7 mouse cellular contexts compared by ENCODE assay signal in genomic region chr2:174472407-174472806, GRCm38 (mm10). TPM values are rescaled to one million over a fixed set of nuclear protein-coding genes. Genes with fewer than 3 reads are reported as not detected.
DNase-seq lines count a peak whose midpoint lies in the region; ATAC-seq and TF ChIP-seq lines count a peak whose summit lies in the region.

No protein-coding gene starts in this region.

- no peaks in the 10 kb centered on the region for H3K36me3 ChIP-seq in lung, postnatal 0 days (ENCODE audit: insufficient read depth, low read length)
- peaks cover 26% of the 10 kb centered on the region for H3K36me3 ChIP-seq in embryonic facial prominence, embryonic 13.5 days
- no peaks in the 10 kb centered on the region for H3K36me3 ChIP-seq in hindbrain, postnatal 0 days (ENCODE audit: insufficient read depth, low read length)
- H3K36me3 ChIP-seq in midbrain, embryonic 15.5 days (replicated peaks) = no peaks in the 10 kb centered on the region

- H3K4me1 ChIP-seq in lung, postnatal 0 days (ENCODE audit: insufficient read depth, low read depth, low read length) = peaks cover 6% of the 10 kb centered on the region; the same call in 1 of the 2 replicates
- peaks cover 21% of the 10 kb centered on the region for H3K4me1 ChIP-seq in embryonic facial prominence, embryonic 13.5 days
- no peaks in the 10 kb centered on the region for H3K4me1 ChIP-seq in hindbrain, postnatal 0 days (ENCODE audit: insufficient read depth, low read length)
- peaks cover 12% of the 10 kb centered on the region for H3K4me1 ChIP-seq in midbrain, embryonic 15.5 days

- peak overlapping the region; percentile 79 for H3K9ac ChIP-seq in lung, postnatal 0 days (replicated peaks; ENCODE audit: low read depth)
- H3K9ac ChIP-seq in embryonic facial prominence, embryonic 13.5 days = peak overlapping the region; percentile 82
- H3K9ac ChIP-seq in hindbrain, postnatal 0 days (replicated peaks; ENCODE audit: low read length) = peak overlapping the region; percentile 59
- H3K9ac ChIP-seq in midbrain, embryonic 15.5 days = peak overlapping the region; percentile 68

- 7% methylated on average over 30 of the region's 30 CpGs for WGBS in lung, postnatal 0 days
- 7% methylated on average over 30 of the region's 30 CpGs for WGBS in embryonic facial prominence, embryonic 13.5 days
- 10% methylated on average over 27 of the region's 30 CpGs for WGBS in hindbrain, postnatal 0 days
- 7% methylated on average over 30 of the region's 30 CpGs for WGBS in midbrain, embryonic 15.5 days

- no peak for TF ChIP-seq CTCF in lung, postnatal 0 days (IDR thresholded peaks at IDR 0.05)
- TF ChIP-seq CTCF in hindbrain, postnatal 0 days (IDR thresholded peaks at IDR 0.05; ENCODE audit: low read depth) = no peak

- ATAC-seq in lung, postnatal 0 days = peak; percentile 25
- no peak for ATAC-seq in embryonic facial prominence, embryonic 13.5 days (ENCODE audit: insufficient number of reproducible peaks, insufficient read depth, low FRiP score, low TSS enrichment, low read depth)
- ATAC-seq in hindbrain, postnatal 0 days = no peak; the same call in 1 of the 2 replicates
- ATAC-seq in midbrain, embryonic 15.5 days (replicated peaks) = peak; percentile 55

- TF ChIP-seq EP300 in lung, postnatal 0 days (IDR thresholded peaks at IDR 0.05) = no peak

- no peaks in the 10 kb centered on the region for H3K9me3 ChIP-seq in lung, postnatal 0 days (ENCODE audit: low read length)
- H3K9me3 ChIP-seq in embryonic facial prominence, embryonic 13.5 days = no peaks in the 10 kb centered on the region
- no peaks in the 10 kb centered on the region for H3K9me3 ChIP-seq in hindbrain, postnatal 0 days (ENCODE audit: low read length)
- no peaks in the 10 kb centered on the region for H3K9me3 ChIP-seq in midbrain, embryonic 15.5 days

- H3K27ac ChIP-seq in lung, postnatal 0 days (ENCODE audit: low read length) = peak overlapping the region; percentile 88
- peak overlapping the region; percentile 35; the same call in 1 of the 2 replicates for H3K27ac ChIP-seq in embryonic facial prominence, embryonic 13.5 days
- H3K27ac ChIP-seq in hindbrain, postnatal 0 days = peak overlapping the region; percentile 67; the same call in 1 of the 2 replicates
- H3K27ac ChIP-seq in midbrain, embryonic 15.5 days = peak overlapping the region; percentile 42; the same call in 1 of the 2 replicates

- H3K4me3 ChIP-seq in lung, postnatal 0 days (ENCODE audit: low read depth, low read length) = peak overlapping the region; percentile 68
- peak overlapping the region; percentile 67 for H3K4me3 ChIP-seq in embryonic facial prominence, embryonic 13.5 days
- peak overlapping the region; percentile 71 for H3K4me3 ChIP-seq in hindbrain, postnatal 0 days (ENCODE audit: low read length)
- H3K4me3 ChIP-seq in midbrain, embryonic 15.5 days = peak overlapping the region; percentile 81

- DNase-seq in lung, postnatal 0 days (ENCODE audit: low spot score) = no peak
- DNase-seq in lung, postnatal 14 days = no peak
- no peak for DNase-seq in hindbrain, postnatal 0 days (ENCODE audit: low spot score)
- DNase-seq in adrenal gland, postnatal 14 days = no peak
- DNase-seq in layer of hippocampus, adult 18-20 months (ENCODE audit: low spot score in 2 of 2) = no peak

- H3K4me2 ChIP-seq in lung, postnatal 0 days (replicated peaks; ENCODE audit: low read depth, low read length) = peak overlapping the region; percentile 79
- H3K4me2 ChIP-seq in embryonic facial prominence, embryonic 13.5 days = peak overlapping the region; percentile 76
- H3K4me2 ChIP-seq in hindbrain, postnatal 0 days (ENCODE audit: low read depth, low read length) = peak overlapping the region; percentile 56
- peak overlapping the region; percentile 82 for H3K4me2 ChIP-seq in midbrain, embryonic 15.5 days

- H3K27me3 ChIP-seq in lung, postnatal 0 days (replicated peaks; ENCODE audit: insufficient read depth, low read length) = no peaks in the 10 kb centered on the region
- no peaks in the 10 kb centered on the region for H3K27me3 ChIP-seq in embryonic facial prominence, embryonic 13.5 days
- no peaks in the 10 kb centered on the region for H3K27me3 ChIP-seq in hindbrain, postnatal 0 days (ENCODE audit: insufficient read depth, low read length)
- H3K27me3 ChIP-seq in midbrain, embryonic 15.5 days (replicated peaks) = no peaks in the 10 kb centered on the region

RNA-seq across cellular contexts. Expression of gene Prelid3b, which starts 0.5 kb away (rescaled TPM):
- 64.9 and 68.9 TPM in 2 replicates for polyA plus RNA-seq in lung, postnatal 0 days (2015; fragmentation: Nextera tagmentation; extraction: Ambion mirVana)
- polyA plus RNA-seq in embryonic facial prominence, embryonic 13.5 days (2015; fragmentation: Nextera tagmentation; extraction: Ambion mirVana) = 108 TPM in 2 replicates
- total RNA-seq in hindbrain, postnatal 0 days (2014; rRNA removed) = 50.0 and 50.9 TPM in 2 replicates
- 90.5 and 91.9 TPM in 2 replicates for polyA plus RNA-seq in hindbrain, postnatal 0 days (2015; fragmentation: Nextera tagmentation; extraction: Ambion mirVana)
- 108 and 113 TPM in 2 replicates for polyA plus RNA-seq in midbrain, embryonic 15.5 days (2015; fragmentation: Nextera tagmentation; extraction: Ambion mirVana)
- total RNA-seq in adrenal gland, postnatal 14 days (2021) = 177 and 185 TPM in 2 replicates
- total RNA-seq in layer of hippocampus, adult 18-20 months (2021) = 10 to 100 TPM; 45.2 to 46.3 TPM

RNA-seq across cellular contexts. Expression of gene Atp5e, which starts 8.5 kb away (rescaled TPM):
- polyA plus RNA-seq in lung, postnatal 0 days (2015; fragmentation: Nextera tagmentation; extraction: Ambion mirVana) = 591 and 652 TPM in 2 replicates
- polyA plus RNA-seq in embryonic facial prominence, embryonic 13.5 days (2015; fragmentation: Nextera tagmentation; extraction: Ambion mirVana) = 779 and 911 TPM in 2 replicates
- 397 and 488 TPM in 2 replicates for total RNA-seq in hindbrain, postnatal 0 days (2014; rRNA removed)
- polyA plus RNA-seq in hindbrain, postnatal 0 days (2015; fragmentation: Nextera tagmentation; extraction: Ambion mirVana) = 925 and 953 TPM in 2 replicates
- polyA plus RNA-seq in midbrain, embryonic 15.5 days (2015; fragmentation: Nextera tagmentation; extraction: Ambion mirVana) = 656 and 712 TPM in 2 replicates
- 463 and 499 TPM in 2 replicates for total RNA-seq in adrenal gland, postnatal 14 days (2021)
- 100 to 1,000 TPM; 285 to 290 TPM for total RNA-seq in layer of hippocampus, adult 18-20 months (2021)

RNA-seq across cellular contexts. Expression of gene Tubb1, which starts 21.9 kb away (rescaled TPM):
- polyA plus RNA-seq in lung, postnatal 0 days (2015; fragmentation: Nextera tagmentation; extraction: Ambion mirVana) = 10.5 and 11.3 TPM in 2 replicates
- polyA plus RNA-seq in embryonic facial prominence, embryonic 13.5 days (2015; fragmentation: Nextera tagmentation; extraction: Ambion mirVana) = 3.1 and 3.3 TPM in 2 replicates
- 1.0 TPM in 1 of 2 replicates, not detected in the other for total RNA-seq in hindbrain, postnatal 0 days (2014; rRNA removed)
- 0.13 TPM in 1 of 2 replicates, not detected in the other for polyA plus RNA-seq in hindbrain, postnatal 0 days (2015; fragmentation: Nextera tagmentation; extraction: Ambion mirVana)
- 0.50 and 0.79 TPM in 2 replicates for polyA plus RNA-seq in midbrain, embryonic 15.5 days (2015; fragmentation: Nextera tagmentation; extraction: Ambion mirVana)
- 1.0 and 2.7 TPM in 2 replicates for total RNA-seq in adrenal gland, postnatal 14 days (2021)
- total RNA-seq in layer of hippocampus, adult 18-20 months (2021) = not detected

RNA-seq across cellular contexts. Expression of gene Ctsz, which starts 33.6 kb away (rescaled TPM):
- polyA plus RNA-seq in lung, postnatal 0 days (2015; fragmentation: Nextera tagmentation; extraction: Ambion mirVana) = 208 and 222 TPM in 2 replicates
- polyA plus RNA-seq in embryonic facial prominence, embryonic 13.5 days (2015; fragmentation: Nextera tagmentation; extraction: Ambion mirVana) = 148 and 153 TPM in 2 replicates
- total RNA-seq in hindbrain, postnatal 0 days (2014; rRNA removed) = 66.9 and 67.0 TPM in 2 replicates
- 69.7 and 72.3 TPM in 2 replicates for polyA plus RNA-seq in hindbrain, postnatal 0 days (2015; fragmentation: Nextera tagmentation; extraction: Ambion mirVana)
- polyA plus RNA-seq in midbrain, embryonic 15.5 days (2015; fragmentation: Nextera tagmentation; extraction: Ambion mirVana) = 63.8 and 79.7 TPM in 2 replicates
- 154 and 160 TPM in 2 replicates for total RNA-seq in adrenal gland, postnatal 14 days (2021)
- 10 to 100 TPM; 37.9 to 44.0 TPM for total RNA-seq in layer of hippocampus, adult 18-20 months (2021)

RNA-seq across cellular contexts. Expression of gene Nelfcd, which starts 56.8 kb away (rescaled TPM):
- 54.3 and 59.1 TPM in 2 replicates for polyA plus RNA-seq in lung, postnatal 0 days (2015; fragmentation: Nextera tagmentation; extraction: Ambion mirVana)
- 131 and 140 TPM in 2 replicates for polyA plus RNA-seq in embryonic facial prominence, embryonic 13.5 days (2015; fragmentation: Nextera tagmentation; extraction: Ambion mirVana)
- 53.4 and 72.6 TPM in 2 replicates for total RNA-seq in hindbrain, postnatal 0 days (2014; rRNA removed)
- 93.8 and 94.4 TPM in 2 replicates for polyA plus RNA-seq in hindbrain, postnatal 0 days (2015; fragmentation: Nextera tagmentation; extraction: Ambion mirVana)
- 114 and 118 TPM in 2 replicates for polyA plus RNA-seq in midbrain, embryonic 15.5 days (2015; fragmentation: Nextera tagmentation; extraction: Ambion mirVana)
- total RNA-seq in adrenal gland, postnatal 14 days (2021) = 51.5 and 63.4 TPM in 2 replicates
- total RNA-seq in layer of hippocampus, adult 18-20 months (2021) = 10 to 100 TPM; 50.3 to 51.2 TPM

Comparison
In these comparisons a context has a peak if more than half of its experiments do, and no peak if none do; other contexts are left out.
1. ATAC-seq: peak in lung, postnatal 0 days (single experiment) and midbrain, embryonic 15.5 days (single experiment); none in embryonic facial prominence, embryonic 13.5 days (single experiment) and hindbrain, postnatal 0 days (single experiment).
2. H3K27ac ChIP-seq: peak in every context shown above with its lines; median percentile 88 in lung, postnatal 0 days; 67 in hindbrain, postnatal 0 days; 42 in midbrain, embryonic 15.5 days; 35 in embryonic facial prominence, embryonic 13.5 days.
3. Peak in every context shown above with its lines, with median percentiles within 50 percentile points of each other: H3K4me2 ChIP-seq, H3K4me3 ChIP-seq and H3K9ac ChIP-seq.